Mouse (Mus musculus) midbrain, embryonic 13.5 days (tissue): ENCODE results near the gene Arel1. TPM values are rescaled to one million over a fixed set of nuclear protein-coding genes. Genes with fewer than 3 reads are reported as not detected.
A peak's percentile ranks its signal among the peaks of the same experiment; 100 is the strongest.

ENCODE experiments used
- ATAC-seq: fragments of 200-750 bp; cut with Nextera tagmentation; 2 replicates; pipeline ENCODE4 v1.8.0; 2017; ENCODE audit warnings: mild to moderate bottlenecking, moderate TSS enrichment, moderate library complexity
- H3K27ac ChIP-seq: fragments of 300-500 bp; sonication (generic); 2 replicates; pipeline ENCODE4 v1.5.1; 2015; ENCODE audit warnings: inconsistent platforms, mild to moderate bottlenecking, moderate library complexity
- H3K27me3 ChIP-seq: fragments of 300-500 bp; sonication (generic); 2 replicates; pipeline ENCODE4 v1.6.1; 2015; ENCODE audit warnings: mild to moderate bottlenecking, inconsistent platforms
- H3K36me3 ChIP-seq: fragments of 300-500 bp; sonication (generic); 2 replicates; pipeline ENCODE4 v1.6.1; 2015; ENCODE audit warnings: mild to moderate bottlenecking, inconsistent platforms
- H3K4me1 ChIP-seq: fragments of 300-500 bp; sonication (generic); replicated peaks from 2 replicates; pipeline ENCODE4 v1.6.1; 2015; ENCODE audit warnings: inconsistent platforms
- H3K4me2 ChIP-seq: fragments of 300-500 bp; sonication (generic); replicated peaks from 2 replicates; pipeline ENCODE4 v1.6.1; 2015; ENCODE audit warnings: moderate library complexity, mild to moderate bottlenecking, inconsistent platforms
- H3K4me3 ChIP-seq: fragments of 300-500 bp; sonication (generic); replicated peaks from 2 replicates; pipeline ENCODE4 v1.5.1; 2015; ENCODE audit warnings: mild to moderate bottlenecking, inconsistent platforms
- H3K9ac ChIP-seq: fragments of 300-500 bp; sonication (generic); replicated peaks from 2 replicates; pipeline ENCODE4 v1.6.1; 2015; ENCODE audit warnings: mild to moderate bottlenecking, inconsistent platforms
- H3K9me3 ChIP-seq: fragments of 300-500 bp; sonication (generic); 2 replicates; pipeline ENCODE4 v1.6.1; 2016; ENCODE audit warnings: mild to moderate bottlenecking, inconsistent platforms
- WGBS: fragments of 180-500 bp; shearing (Covaris S2); methylation state at CpG from one replicate; pipeline ENCODE4 v1.1.7; 2015; 5-methylcytosine and 5-hydroxymethylcytosine counted together
- polyA plus RNA-seq: library from polyadenylated mRNA; unstranded; fragments of >200 nt; fragmentation: Nextera tagmentation; extraction: Ambion mirVana; gene quantifications from 2 replicates; pipeline ENCODE4 v1.2.1, GENCODE M21; 2015

The Arel1 gene
- polyA plus RNA-seq, 1 experiment from 2014 or later: 27.8 TPM

DNA sequence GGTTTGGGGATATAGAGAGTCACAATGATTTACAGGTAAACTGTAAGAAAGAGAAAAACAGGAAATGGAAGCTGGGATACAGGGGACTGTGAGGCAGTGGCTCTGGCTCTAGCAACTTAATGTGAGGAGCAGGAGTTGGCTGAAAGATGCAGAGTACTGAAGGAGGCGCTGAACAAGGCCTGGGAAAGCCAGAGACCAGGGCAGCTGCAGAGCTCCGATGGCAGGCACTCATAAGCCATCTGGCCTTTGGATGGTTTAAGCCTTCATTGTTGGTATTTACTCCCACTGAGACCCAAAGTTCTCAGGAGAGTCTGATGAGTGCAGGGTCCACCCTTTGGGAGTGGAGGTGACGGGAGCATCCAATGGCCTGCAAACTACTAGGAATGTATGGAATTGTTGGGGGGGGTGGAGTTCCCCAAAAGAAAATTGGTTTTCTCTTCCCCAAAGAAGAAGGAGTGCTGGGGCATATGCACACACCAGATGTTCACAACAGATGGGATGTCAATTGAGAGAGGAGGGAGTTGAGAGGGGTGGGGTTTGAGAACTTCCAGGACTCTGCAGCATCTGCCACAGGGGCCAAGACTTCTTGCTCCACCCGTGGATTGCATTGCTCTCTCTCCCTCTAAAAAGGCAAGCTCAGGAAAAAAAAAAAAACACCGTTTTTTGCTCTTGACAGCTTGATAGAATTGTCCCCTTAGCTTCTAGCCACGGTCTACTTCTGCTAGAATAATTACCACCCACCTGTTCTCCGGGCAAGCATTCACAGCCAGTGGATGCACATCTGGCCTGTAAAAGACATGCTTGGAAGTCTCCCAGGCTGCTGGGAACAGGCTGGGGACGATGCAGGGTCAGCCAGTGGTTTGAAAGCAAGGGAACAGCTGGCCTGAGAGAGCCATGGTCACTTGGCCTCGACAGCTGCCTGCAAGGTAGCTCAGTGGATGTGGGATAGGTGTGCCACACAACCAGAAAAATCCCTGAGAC, 76.8 kb downstream of the Arel1 start:
- no peaks in the 10 kb centered on the region for H3K36me3 ChIP-seq
- H3K27ac ChIP-seq: no peak overlapping the region
- 64% methylated on average over 9 of the region's 9 CpGs for WGBS
- no peaks in the 10 kb centered on the region for H3K9me3 ChIP-seq
- no peak overlapping the region for H3K4me2 ChIP-seq
- no peaks in the 10 kb centered on the region for H3K4me1 ChIP-seq
- no peaks in the 10 kb centered on the region for H3K27me3 ChIP-seq
- no peak overlapping the region for H3K9ac ChIP-seq
- ATAC-seq: no peak
- H3K4me3 ChIP-seq: no peak overlapping the region

DNA sequence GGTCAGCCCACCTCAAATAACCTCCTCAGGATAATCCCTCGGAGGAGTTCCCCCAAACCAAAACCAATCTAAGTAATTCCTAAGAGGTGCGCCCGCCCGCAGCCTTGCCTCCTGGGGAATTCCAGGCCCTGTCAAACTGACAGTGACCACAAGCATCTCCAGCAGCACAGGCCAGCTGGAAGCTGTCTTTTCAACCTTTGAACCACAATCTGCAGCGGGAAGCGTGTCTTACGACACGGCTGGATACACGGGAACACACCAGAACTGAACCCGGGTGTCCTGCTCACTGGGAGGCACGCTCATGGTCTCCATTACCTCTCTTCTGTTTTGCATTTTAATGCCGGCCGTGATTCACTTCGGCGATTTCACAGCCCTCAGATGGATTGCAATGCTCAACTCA, 80.4 kb downstream of the Arel1 start:
- H3K36me3 ChIP-seq: no peaks in the 10 kb centered on the region
- no peaks in the 10 kb centered on the region for H3K4me1 ChIP-seq
- no peak overlapping the region for H3K4me3 ChIP-seq
- no peaks in the 10 kb centered on the region for H3K27me3 ChIP-seq
- H3K9me3 ChIP-seq: no peaks in the 10 kb centered on the region
- WGBS: 71% methylated on average over 15 of the region's 15 CpGs
- no peak for ATAC-seq
- no peak overlapping the region for H3K27ac ChIP-seq
- H3K4me2 ChIP-seq: no peak overlapping the region
- H3K9ac ChIP-seq: no peak overlapping the region

DNA sequence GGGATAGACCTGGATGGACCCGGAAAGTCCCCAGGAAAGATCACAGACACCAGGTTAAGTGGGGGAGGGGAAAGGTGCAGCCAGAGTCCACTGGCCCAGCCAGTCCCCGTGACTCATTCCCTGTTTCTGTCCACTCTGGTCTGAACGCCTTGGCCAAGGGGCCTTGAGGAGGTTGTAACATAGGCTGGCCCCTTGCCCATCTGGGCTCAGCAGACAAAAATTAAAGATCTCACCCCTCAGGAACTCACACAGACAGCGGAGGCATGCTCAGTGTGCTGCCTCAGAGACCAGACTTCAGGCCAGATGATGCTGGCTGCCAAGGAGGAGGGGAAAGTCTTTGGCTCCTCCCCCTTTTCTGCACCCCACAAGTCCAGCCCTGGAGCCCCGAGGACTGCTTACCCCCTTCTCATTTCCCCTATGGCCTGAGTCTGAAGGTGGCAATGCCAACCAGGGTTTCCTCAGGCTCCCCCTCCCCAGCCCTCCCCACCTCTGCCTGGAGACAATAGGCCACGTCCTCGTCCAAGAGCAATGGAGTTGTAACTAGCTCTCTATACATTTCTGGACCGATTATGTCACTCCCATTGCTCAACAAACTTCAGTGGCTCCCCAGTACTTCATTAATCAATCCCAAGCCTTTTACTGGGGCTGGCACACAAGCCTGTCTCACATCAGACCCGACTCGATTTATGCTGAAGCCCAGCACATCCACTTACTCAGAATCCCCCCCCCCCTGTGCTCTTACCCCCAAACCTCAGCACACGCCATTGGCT, 85.4 kb downstream of the Arel1 start:
- Histone ChIP-seq H3K27me3 (no peaks in the 10 kb centered on the region), H3K4me2 (no peak overlapping the region), H3K4me1 (no peaks in the 10 kb centered on the region), H3K9ac (no peak overlapping the region), H3K27ac (no peak overlapping the region), H3K36me3 (no peaks in the 10 kb centered on the region), H3K9me3 (no peaks in the 10 kb centered on the region), H3K4me3 (no peak overlapping the region)
- WGBS: 72% methylated on average over 11 of the region's 11 CpGs
- ATAC-seq: no peak

DNA sequence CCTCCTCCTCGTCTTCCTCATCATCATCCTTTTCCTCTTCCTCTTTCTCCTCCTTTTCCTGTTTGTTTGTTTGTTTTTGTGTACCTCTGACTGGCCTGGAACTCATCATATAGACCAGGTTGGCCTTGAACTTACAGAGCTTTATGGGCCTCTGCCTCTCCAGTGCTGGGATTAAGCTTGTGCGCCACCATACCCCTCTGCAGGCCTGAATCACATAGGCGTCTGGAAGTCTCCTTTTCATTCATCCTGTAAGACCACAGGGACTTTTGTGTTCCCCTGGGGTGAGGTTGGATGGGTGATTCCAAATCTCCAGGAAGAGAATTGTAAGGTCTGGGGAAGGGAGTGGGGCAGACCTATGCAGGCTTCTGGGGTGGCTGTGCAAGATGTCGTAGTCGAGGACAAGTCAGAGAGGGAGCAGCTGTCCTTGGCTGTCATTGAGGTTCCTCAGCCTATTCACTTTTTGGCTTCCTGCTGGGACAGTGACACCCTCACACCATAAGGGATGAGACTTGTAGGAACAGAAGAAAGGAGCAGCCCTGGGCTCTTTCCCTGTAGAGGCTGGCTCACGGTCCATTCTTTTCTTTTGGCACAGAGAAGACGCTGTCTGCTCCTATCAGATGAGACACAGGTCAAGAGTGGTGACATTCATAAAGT, 86.2 kb downstream of the Arel1 start:
- Histone ChIP-seq H3K4me2 (no peak overlapping the region), H3K27ac (no peak overlapping the region), H3K9ac (no peak overlapping the region), H3K27me3 (peaks cover 3% of the 10 kb centered on the region; the same call in 1 of the 2 replicates), H3K36me3 (no peaks in the 10 kb centered on the region), H3K4me1 (no peaks in the 10 kb centered on the region), H3K9me3 (no peaks in the 10 kb centered on the region), H3K4me3 (no peak overlapping the region)
- 85% methylated on average over 7 of the region's 7 CpGs for WGBS
- no peak for ATAC-seq

DNA sequence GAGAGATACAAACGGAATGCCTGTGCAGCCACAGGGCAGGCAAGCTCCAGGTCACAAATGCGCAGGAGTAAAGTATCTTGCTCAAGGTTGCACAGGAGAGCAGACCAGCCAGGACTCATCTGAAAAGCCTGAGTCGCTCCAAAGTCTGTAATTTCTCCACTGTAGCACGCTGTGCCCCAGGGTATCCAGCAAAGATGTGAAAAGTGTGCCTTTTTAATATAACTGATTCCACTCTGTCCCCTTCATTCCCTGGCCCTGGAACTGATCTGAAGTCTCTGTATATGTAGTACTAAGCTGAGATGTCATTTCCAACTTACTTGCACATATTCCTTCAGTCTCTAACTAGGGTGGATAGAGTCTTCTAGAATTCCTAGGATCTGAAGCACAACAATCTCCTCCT, 87.9 kb downstream of the Arel1 start:
- 90% methylated on average over 4 of the region's 4 CpGs for WGBS
- H3K27ac ChIP-seq: no peak overlapping the region
- no peaks in the 10 kb centered on the region for H3K9me3 ChIP-seq
- H3K9ac ChIP-seq: no peak overlapping the region
- H3K36me3 ChIP-seq: no peaks in the 10 kb centered on the region
- ATAC-seq: no peak
- H3K4me3 ChIP-seq: no peak overlapping the region
- H3K4me2 ChIP-seq: no peak overlapping the region
- H3K4me1 ChIP-seq: no peaks in the 10 kb centered on the region
- H3K27me3 ChIP-seq: peaks cover 21% of the 10 kb centered on the region

DNA sequence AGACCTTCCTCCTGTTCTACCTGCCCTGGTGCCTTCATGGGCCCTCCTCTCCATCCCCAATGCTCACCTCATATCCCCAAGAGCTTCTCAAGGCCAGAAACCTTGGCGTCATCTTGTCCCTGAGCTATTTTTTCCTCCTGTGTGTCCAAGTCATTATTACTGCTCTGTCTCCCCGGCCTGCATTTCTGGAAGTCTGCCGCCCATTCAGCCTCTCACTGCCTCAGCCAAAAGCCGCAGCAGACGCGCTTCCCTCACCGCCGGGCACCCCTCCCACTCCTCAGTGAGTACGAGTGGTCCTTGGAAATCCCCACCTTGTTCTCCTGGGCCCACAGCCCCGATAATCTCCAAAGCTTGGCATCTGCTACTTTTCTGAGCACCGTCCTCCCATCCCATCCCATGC, 90.6 kb downstream of the Arel1 start:
- no peak overlapping the region for H3K9ac ChIP-seq
- peaks cover 48% of the 10 kb centered on the region for H3K27me3 ChIP-seq
- peaks cover 14% of the 10 kb centered on the region for H3K4me1 ChIP-seq
- ATAC-seq: no peak
- no peak overlapping the region for H3K4me2 ChIP-seq
- H3K27ac ChIP-seq: no peak overlapping the region
- H3K9me3 ChIP-seq: no peaks in the 10 kb centered on the region
- WGBS: 55% methylated on average over 11 of the region's 11 CpGs
- H3K36me3 ChIP-seq: no peaks in the 10 kb centered on the region
- no peak overlapping the region for H3K4me3 ChIP-seq

DNA sequence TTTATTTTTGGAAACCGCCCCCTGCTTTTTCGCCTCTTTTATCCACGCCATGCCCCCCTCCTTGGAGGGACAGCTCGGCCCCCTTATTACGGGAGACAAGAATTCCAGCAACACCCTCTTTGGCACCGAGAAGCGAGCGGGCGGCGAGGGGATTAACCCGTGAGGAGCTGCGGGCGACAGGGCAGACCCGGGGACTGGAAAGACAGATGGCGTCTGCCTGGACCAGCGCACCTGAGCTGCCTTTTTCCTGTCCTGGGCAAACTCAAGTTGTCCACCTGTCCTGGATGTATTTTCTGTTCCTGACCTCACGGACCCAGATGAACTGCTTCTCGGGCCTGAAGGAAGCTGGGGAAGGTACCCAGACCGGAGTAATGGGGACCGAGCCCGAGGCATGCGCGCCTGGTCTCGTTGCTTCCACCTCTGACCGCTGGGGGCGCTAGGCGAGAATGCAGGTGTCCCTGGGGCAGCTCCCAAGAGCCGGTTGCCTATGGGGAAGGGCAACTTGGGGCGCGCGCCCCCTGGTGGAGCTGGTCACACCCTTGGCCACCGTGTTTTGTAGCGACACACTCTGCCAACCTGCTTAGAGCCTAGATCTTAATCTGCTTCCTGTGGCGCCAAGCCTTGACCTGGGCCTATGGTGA, 94.1 kb downstream of the Arel1 start, which contains the start of gene Ltbp2:
TSS of gene Ltbp2 (minus strand) at position 52 of the 641 bp plus-strand sequence.
- H3K36me3 ChIP-seq: no peaks in the 10 kb centered on the region
- H3K4me1 ChIP-seq: peaks cover 14% of the 10 kb centered on the region
- H3K9ac ChIP-seq: peak within 1 kb of the TSS; percentile 25; the same call in 1 of the 2 replicates
- 2% methylated on average over 34 of the region's 34 CpGs for WGBS
- H3K27ac ChIP-seq: no peak within 1 kb of the TSS
- peak within 1 kb of the TSS; percentile 32 for H3K4me3 ChIP-seq
- 0 out of 2 replicates have a peak, but pooled peaks have one; percentile 45 for ATAC-seq
- peaks cover 68% of the 10 kb centered on the region for H3K27me3 ChIP-seq
- H3K9me3 ChIP-seq: no peaks in the 10 kb centered on the region
- H3K4me2 ChIP-seq: peak within 1 kb of the TSS; percentile 48

DNA sequence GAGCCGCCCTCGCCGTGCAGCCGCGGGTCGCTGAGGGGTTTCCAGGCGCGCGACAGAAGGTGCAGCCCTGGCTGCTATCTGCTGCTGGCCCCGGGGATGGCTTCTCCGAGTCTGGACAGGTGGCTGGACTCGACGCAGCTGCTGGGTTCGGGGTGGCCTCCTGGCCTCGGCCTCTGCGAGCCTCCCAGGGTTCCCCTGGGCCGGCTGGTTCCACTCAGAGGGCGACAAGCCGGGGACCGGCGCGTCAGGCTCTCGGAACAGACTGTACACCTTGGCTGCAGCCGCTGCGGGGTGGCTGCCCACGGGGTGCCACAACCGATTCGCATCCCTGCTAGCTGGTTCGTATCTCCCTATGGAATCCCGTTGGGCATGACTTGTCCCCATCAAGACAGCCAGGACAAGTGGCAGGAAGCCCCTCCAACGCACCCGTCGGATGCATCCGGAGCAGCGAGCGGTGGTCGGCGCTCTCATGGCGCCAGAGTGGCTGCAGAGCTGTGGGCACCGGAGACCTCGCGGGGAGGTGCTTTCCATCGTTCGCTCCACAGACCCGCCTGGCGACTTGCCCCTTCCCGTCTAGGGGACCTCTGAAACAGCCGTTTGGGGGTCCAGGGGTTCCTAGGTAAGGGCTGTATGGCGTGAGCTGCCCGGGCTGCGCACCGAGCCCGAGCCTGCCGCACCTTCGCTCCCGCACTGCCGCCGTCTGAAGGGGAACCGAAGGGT, 94.8 kb downstream of the Arel1 start:
- WGBS: 2% methylated on average over 59 of the region's 59 CpGs
- 0 out of 2 replicates have a peak, but pooled peaks have one; percentile 24 for ATAC-seq
- Histone ChIP-seq H3K27me3 (peaks cover 68% of the 10 kb centered on the region), H3K4me2 (peak overlapping the region; percentile 48), H3K9ac (0 out of 2 replicates have a peak overlapping the region, but pooled peaks have one; percentile 25), H3K36me3 (no peaks in the 10 kb centered on the region), H3K27ac (no peak overlapping the region), H3K4me1 (peaks cover 14% of the 10 kb centered on the region), H3K4me3 (peak overlapping the region; percentile 32), H3K9me3 (no peaks in the 10 kb centered on the region)

DNA sequence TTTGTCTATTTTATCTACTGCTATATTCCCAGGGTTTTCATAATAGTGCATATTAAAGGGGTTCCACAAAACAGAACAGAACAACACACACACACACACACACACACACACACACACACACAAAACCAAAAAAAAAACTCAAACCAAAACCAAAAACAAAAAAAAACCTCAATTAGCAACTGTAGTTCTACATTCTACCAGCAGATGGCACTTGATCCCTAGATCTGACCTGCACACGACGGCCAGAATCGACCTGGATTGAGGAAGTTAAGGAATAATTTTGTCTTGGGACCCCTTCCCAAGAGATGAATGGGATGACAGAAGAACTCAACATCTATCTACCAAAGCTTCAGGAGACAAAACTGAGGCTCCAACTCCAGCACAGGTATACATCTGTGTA, 97.3 kb downstream of the Arel1 start:
- Histone ChIP-seq H3K4me2 (no peak overlapping the region), H3K4me3 (no peak overlapping the region), H3K27me3 (peaks cover 53% of the 10 kb centered on the region), H3K9ac (no peak overlapping the region), H3K9me3 (no peaks in the 10 kb centered on the region), H3K27ac (no peak overlapping the region), H3K4me1 (peaks cover 14% of the 10 kb centered on the region), H3K36me3 (no peaks in the 10 kb centered on the region)
- ATAC-seq: no peak
- 3% methylated on average over 3 of the region's 3 CpGs for WGBS

DNA sequence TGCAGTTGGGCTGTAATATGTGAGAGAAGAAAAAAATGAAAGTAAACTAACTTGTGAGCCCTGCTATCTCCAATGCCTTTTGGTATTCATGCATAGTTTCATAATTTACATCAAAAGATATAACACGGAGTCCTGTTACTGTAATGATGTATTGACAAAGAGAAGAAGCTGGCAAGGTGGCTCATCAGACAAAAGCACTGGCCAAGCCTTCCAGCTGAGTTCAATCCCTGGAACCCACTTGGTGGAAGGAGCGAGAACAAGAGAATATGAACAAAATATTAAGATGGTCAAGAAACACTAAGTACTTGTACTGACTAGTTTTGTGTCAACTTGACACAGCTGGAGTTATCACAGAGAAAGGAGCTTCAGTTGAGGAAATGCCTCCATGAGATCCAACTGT, 98.4 kb downstream of the Arel1 start:
- H3K27ac ChIP-seq: no peak overlapping the region
- H3K9me3 ChIP-seq: no peaks in the 10 kb centered on the region
- H3K27me3 ChIP-seq: peaks cover 42% of the 10 kb centered on the region
- no peak overlapping the region for H3K4me3 ChIP-seq
- WGBS: 67% methylated on average over 2 of the region's 2 CpGs
- no peak overlapping the region for H3K4me2 ChIP-seq
- H3K4me1 ChIP-seq: peaks cover 14% of the 10 kb centered on the region
- ATAC-seq: no peak
- no peaks in the 10 kb centered on the region for H3K36me3 ChIP-seq
- no peak overlapping the region for H3K9ac ChIP-seq
